Mouse (Mus musculus) embryonic fibroblast, embryonic 13.5 days (primary cell): Measurements from ENCODE around the gene Zfhx3.

ENCODE experiments used
- CTCF ChIP-seq: IDR thresholded peaks from 2 replicates; pipeline ENCODE4 v1.5.1; 2011; ENCODE audit warnings: mild to moderate bottlenecking, control low read depth, low read length, moderate library complexity, borderline replicate concordance; ENCODE audit not compliant: insufficient read depth
- POLR2A ChIP-seq: IDR thresholded peaks from 2 replicates; pipeline ENCODE4 v1.6.1; 2011; ENCODE audit warnings: low read depth, mild to moderate bottlenecking, control low read depth, low read length, moderate library complexity

DNA sequence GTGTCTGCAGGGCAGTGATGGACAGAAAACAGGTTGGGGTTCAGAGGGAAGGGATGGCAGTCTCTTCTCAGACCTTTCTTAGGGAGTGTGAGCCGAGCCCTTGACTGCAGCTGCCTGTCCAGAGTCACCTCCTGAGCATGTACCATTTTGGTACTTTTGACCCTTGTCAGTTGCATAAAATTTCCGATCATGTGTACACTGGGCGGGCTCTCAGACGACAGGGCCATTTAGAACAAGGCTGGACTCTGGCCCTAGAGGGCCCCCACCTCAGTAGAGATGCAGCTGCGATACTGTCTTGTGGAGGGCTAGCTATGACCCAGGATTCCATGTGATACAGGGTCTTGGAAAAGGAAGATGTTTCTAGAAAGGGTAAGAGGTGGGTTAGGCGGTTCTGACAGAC lies 856.8 kb downstream of the Zfhx3 start:
- TF ChIP-seq CTCF (no peak), POLR2A (no peak)
